Mouse (Mus musculus) limb, embryonic 14.5 days (tissue): ENCODE data around the gene Diaph2. TPM values are rescaled to one million over a fixed set of nuclear protein-coding genes. Genes with fewer than 3 reads are reported as not detected.

Experiments used
- ATAC-seq: fragments of 200-750 bp; cut with Nextera tagmentation; 2 replicates; pipeline ENCODE4 v1.8.0; 2017; ENCODE audit warnings: low read depth, moderate number of reproducible peaks, moderate TSS enrichment; ENCODE audit not compliant: low FRiP score
- DNase-seq: peaks from one replicate; pipeline ENCODE4 v3.0.0-alpha.2; 2015; ENCODE audit warnings: low spot score
- H3K27ac ChIP-seq: fragments of 300-500 bp; sonication (generic); replicated peaks from 2 replicates; pipeline ENCODE4 v1.5.1; 2014; ENCODE audit warnings: low read depth, mild to moderate bottlenecking, low read length, moderate library complexity, mixed read lengths
- H3K27me3 ChIP-seq: fragments of 300-500 bp; sonication (generic); 2 replicates; pipeline ENCODE4 v1.6.1; 2014; ENCODE audit warnings: low read length, mixed read lengths; ENCODE audit not compliant: control insufficient read depth, insufficient read depth
- H3K36me3 ChIP-seq: fragments of 300-500 bp; sonication (generic); 2 replicates; pipeline ENCODE4 v1.6.1; 2014; ENCODE audit warnings: mild to moderate bottlenecking, low read length, moderate library complexity, mixed read lengths; ENCODE audit not compliant: control insufficient read depth, insufficient read depth
- H3K4me1 ChIP-seq: fragments of 300-500 bp; sonication (generic); 2 replicates; pipeline ENCODE4 v1.6.1; 2014; ENCODE audit warnings: antibody characterized with exemption, low read length, mixed read lengths; ENCODE audit not compliant: control insufficient read depth, insufficient read depth
- H3K4me2 ChIP-seq: fragments of 300-500 bp; sonication (generic); replicated peaks from 2 replicates; pipeline ENCODE4 v1.6.1; 2014; ENCODE audit warnings: low read depth, mild to moderate bottlenecking, low read length, moderate library complexity; ENCODE audit not compliant: severe bottlenecking
- H3K4me3 ChIP-seq: fragments of 300-500 bp; sonication (generic); replicated peaks from 2 replicates; pipeline ENCODE4 v1.5.1; 2014; ENCODE audit warnings: low read length
- H3K9ac ChIP-seq: fragments of 300-500 bp; sonication (generic); 2 replicates; pipeline ENCODE4 v1.6.1; 2014; ENCODE audit warnings: mild to moderate bottlenecking, low read depth, low read length, moderate library complexity; ENCODE audit not compliant: severe bottlenecking
- H3K9me3 ChIP-seq: fragments of 300-500 bp; sonication (generic); 2 replicates; pipeline ENCODE4 v1.6.1; 2016; ENCODE audit warnings: low read length; ENCODE audit not compliant: control insufficient read depth
- POLR2A ChIP-seq: fragments of 200-500 bp; IDR thresholded peaks from 2 replicates; pipeline ENCODE4 v1.8.0; 2012; ENCODE audit warnings: inconsistent platforms, mild to moderate bottlenecking, moderate library complexity, borderline replicate concordance; ENCODE audit not compliant: insufficient read depth, insufficient read length; ENCODE audit errors: extremely low read depth
- WGBS: fragments of 180-500 bp; shearing (Covaris S2); extraction: QIAGEN DNeasy Blood & Tissue Kit; methylation state at CpG from one replicate; pipeline ENCODE4 v1.1.7; 2014; 5-methylcytosine and 5-hydroxymethylcytosine counted together
- polyA plus RNA-seq, 2 experiments: library from polyadenylated mRNA; depleted of rRNA in 1 of 2; stranded (reverse) in 1 of 2; unstranded in 1 of 2; fragments of >200 nt; fragmentation: Nextera tagmentation in 1 of 2; extraction: Ambion mirVana in 1 of 2; gene quantifications; 2 replicates each; pipeline versions ENCODE4 v1.2.1 to v1.2.3; 2012 to 2014

The Diaph2 gene
- polyA plus RNA-seq, 2 experiments, result 4.3 to 5.0 TPM

DNA sequence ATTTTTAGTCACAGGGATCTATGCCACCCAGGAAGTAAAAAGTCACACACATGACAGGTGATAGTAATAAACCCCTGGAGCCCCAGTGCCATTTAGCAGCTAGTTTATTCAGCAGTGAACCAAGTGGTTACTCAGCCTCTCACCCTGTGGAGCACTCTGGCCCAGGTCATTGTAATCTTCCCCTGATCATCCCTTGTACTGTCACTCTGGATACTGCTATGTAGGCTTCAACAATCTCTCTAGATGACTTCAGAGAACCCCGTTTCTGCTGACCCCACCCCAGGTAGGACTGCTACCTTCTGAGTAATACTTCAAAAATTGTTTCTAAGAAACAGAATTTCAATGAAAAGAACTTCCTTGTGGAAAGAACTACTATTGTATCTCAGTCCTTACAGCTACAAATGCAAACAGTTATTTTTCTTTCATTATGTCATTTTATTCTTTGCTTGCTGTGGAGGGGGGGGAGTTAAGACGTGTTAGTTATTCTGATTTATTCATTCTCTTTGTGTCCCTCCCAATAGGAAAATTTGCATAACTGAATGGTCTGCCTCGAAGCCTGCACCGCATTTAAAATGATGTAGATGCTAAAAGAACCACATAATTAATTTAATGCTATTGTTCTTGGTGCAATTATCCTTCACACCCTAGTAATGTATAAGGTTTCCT lies 702.4 kb downstream of the Diaph2 start:
- ATAC-seq, result no peak
- DNase-seq, result no peak
- Histone ChIP-seq H3K4me1 (no peaks in the 10 kb centered on the region), H3K9me3 (no peaks in the 10 kb centered on the region), H3K9ac (no peak overlapping the region), H3K27ac (no peak overlapping the region), H3K4me2 (no peak overlapping the region), H3K27me3 (no peaks in the 10 kb centered on the region), H3K36me3 (no peaks in the 10 kb centered on the region), H3K4me3 (no peak overlapping the region)
- 65% methylated on average over 4 of the region's 4 CpGs for WGBS
- TF ChIP-seq POLR2A, result no peak

GRCm38 (mm10) chrX:130452488-130452823 lies 702.9 kb downstream of the Diaph2 start:
- no peak overlapping the region for H3K4me2 ChIP-seq
- no peaks in the 10 kb centered on the region for H3K9me3 ChIP-seq
- H3K9ac ChIP-seq, result no peak overlapping the region
- ATAC-seq (no peak), DNase-seq (no peak)
- H3K36me3 ChIP-seq, result no peaks in the 10 kb centered on the region
- no peak overlapping the region for H3K27ac ChIP-seq
- no peaks in the 10 kb centered on the region for H3K4me1 ChIP-seq
- H3K4me3 ChIP-seq, result no peak overlapping the region
- no peak for TF ChIP-seq POLR2A
- no peaks in the 10 kb centered on the region for H3K27me3 ChIP-seq
- 85% methylated on average over 4 of the region's 4 CpGs for WGBS

DNA sequence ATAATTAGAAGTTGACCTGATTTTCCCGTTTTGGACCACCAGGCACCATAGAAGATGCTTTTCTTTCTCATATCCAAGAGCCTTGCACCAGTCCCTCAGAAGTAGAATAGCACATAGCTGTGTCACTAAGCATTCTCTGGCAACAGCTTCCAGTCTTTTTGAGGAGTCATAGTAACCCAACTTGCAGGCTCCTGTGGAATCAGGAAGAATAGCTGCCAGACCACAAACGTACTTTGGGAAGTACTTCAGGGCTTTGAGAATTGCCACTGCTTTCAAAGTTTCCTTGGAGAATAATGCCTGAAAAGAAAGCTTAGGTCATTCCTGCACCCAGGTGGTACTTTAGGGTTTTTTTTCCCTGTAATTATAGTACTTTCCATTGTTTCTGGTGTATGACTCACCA lies 723.6 kb downstream of the Diaph2 start:
- no peaks in the 10 kb centered on the region for H3K9me3 ChIP-seq
- WGBS, result 46% methylated on average over 2 of the region's 2 CpGs
- no peak for ATAC-seq
- H3K9ac ChIP-seq, result no peak overlapping the region
- no peaks in the 10 kb centered on the region for H3K36me3 ChIP-seq
- no peak for TF ChIP-seq POLR2A
- no peaks in the 10 kb centered on the region for H3K27me3 ChIP-seq
- H3K4me1 ChIP-seq, result no peaks in the 10 kb centered on the region
- H3K4me2 ChIP-seq, result no peak overlapping the region
- H3K4me3 ChIP-seq, result no peak overlapping the region
- no peak overlapping the region for H3K27ac ChIP-seq
- DNase-seq, result no peak

DNA sequence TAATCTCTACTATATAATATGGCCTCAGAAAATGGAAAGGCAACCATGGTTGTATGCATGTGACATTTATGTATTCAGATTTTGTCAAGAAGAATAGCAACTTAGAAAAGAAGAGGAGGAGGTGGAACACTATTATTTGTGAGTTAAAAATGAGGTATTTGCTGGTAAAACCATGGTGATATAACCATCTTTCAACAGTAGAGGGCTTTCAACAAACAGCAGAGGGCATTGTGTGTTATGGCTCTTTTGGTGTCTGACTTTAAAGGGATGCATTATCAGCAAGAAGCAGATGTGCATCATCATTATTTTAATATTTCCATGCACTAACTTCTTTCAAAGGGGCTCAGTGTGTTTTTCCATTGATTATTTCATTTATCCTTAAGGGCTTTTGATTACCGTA lies 731.3 kb downstream of the Diaph2 start:
- WGBS, result 91% methylated on average over 1 of the region's 1 CpGs
- Histone ChIP-seq H3K27me3 (no peaks in the 10 kb centered on the region), H3K9ac (no peak overlapping the region), H3K36me3 (no peaks in the 10 kb centered on the region), H3K27ac (no peak overlapping the region), H3K4me1 (no peaks in the 10 kb centered on the region), H3K9me3 (no peaks in the 10 kb centered on the region), H3K4me3 (no peak overlapping the region), H3K4me2 (no peak overlapping the region)
- ATAC-seq (no peak), DNase-seq (no peak)
- no peak for TF ChIP-seq POLR2A

DNA sequence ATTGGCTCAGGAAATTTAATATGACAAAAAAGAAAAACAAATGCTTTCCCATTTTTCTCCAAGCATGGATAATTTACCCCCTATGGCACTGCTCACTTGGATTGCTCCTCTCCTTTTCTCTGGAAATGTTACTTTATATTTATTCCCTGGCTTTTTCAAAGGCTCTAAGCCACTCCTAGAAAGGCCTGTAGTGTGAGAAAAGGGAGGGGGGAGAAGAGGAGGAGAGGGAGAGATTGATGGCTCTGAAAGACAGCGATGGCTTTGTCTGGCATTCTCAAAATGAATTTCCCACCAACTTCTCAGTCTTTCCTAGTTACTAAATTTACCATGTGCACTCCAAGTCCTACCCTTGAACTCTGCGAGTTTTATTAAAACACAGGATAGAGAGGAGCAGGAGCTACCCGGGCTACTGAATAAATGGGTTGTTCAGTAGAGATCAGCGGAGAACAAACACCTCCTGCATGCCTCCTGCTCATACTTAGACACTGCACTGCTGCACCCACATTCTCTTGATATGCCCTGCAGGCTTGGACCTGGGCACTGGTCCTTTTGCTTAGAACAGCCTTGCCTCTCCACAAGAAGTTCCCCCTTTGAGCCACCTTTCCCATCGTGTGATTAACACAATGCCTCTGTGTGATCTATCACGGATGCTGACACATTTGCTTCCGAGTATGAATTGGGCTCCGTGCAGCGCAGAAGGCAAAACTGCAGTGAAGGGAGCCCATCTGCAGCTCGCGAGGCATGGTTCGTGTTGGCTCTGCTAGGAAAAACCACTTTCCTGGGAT lies 753.3 kb downstream of the Diaph2 start:
- no peak for TF ChIP-seq POLR2A
- no peaks in the 10 kb centered on the region for H3K27me3 ChIP-seq
- ATAC-seq (no peak), DNase-seq (no peak)
- no peaks in the 10 kb centered on the region for H3K4me1 ChIP-seq
- no peak overlapping the region for H3K9ac ChIP-seq
- no peaks in the 10 kb centered on the region for H3K9me3 ChIP-seq
- H3K27ac ChIP-seq, result no peak overlapping the region
- 64% methylated on average over 12 of the region's 12 CpGs for WGBS
- H3K36me3 ChIP-seq, result no peaks in the 10 kb centered on the region
- no peak overlapping the region for H3K4me3 ChIP-seq
- H3K4me2 ChIP-seq, result no peak overlapping the region

GRCm38 (mm10) chrX:130503465-130503860 lies 753.9 kb downstream of the Diaph2 start:
- H3K9ac ChIP-seq, result no peak overlapping the region
- TF ChIP-seq POLR2A, result no peak

More at GRCm38 (mm10) chrX:130503465-130503860, 753.9 kb downstream of the Diaph2 start:
- Histone ChIP-seq H3K4me3 (no peak overlapping the region), H3K4me1 (no peaks in the 10 kb centered on the region), H3K27ac (no peak overlapping the region), H3K4me2 (no peak overlapping the region), H3K9me3 (no peaks in the 10 kb centered on the region), H3K27me3 (no peaks in the 10 kb centered on the region), H3K36me3 (no peaks in the 10 kb centered on the region)
- ATAC-seq, result no peak
- DNase-seq, result no peak
- WGBS, result 72% methylated on average over 3 of the region's 3 CpGs
